Mouse (Mus musculus): ENCODE results near the gene Slc22a14.

DNA sequence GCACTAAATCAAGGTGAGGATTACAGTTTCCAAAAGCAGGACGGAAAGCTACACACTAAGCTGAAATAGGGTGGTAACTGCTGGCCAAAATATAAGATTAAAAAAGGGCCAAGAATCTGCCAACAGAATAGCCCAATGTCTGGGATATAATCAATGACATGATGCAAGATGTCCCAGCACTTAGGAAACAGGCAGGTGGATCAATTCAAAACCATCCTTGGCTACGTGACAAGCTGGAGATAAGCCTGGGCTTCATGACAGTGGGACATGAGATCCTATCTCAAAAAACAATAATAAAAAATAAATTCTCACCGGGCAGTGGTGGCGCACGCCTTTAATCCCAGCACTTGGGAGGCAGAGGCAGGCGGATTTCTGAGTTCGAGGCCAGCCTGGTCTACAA is 59.5 kb downstream of the Slc22a14 start:
- TF ChIP-seq CTCF (IDR thresholded peaks at IDR 0.05; ENCODE audit: low read depth, low read length) (no peak), POLR2A (IDR thresholded peaks at IDR 0.05; ENCODE audit: extremely low read depth, insufficient read depth, low read length) (no peak)
